Mouse (Mus musculus) heart, embryonic 15.5 days (tissue): ENCODE measurements at regions not wholly inside any gene's neighbourhood (a gene's known extent, or its start where the extent isn't known, plus 50 kb on each side); places are given as distances from the start of the nearest gene placed in this dataset.

Experiments used
- ATAC-seq: fragments of 200-750 bp; cut with Nextera tagmentation; replicated peaks from 2 replicates; pipeline ENCODE4 v1.8.0; 2017; ENCODE audit warnings: low read depth, moderate TSS enrichment; ENCODE audit not compliant: insufficient number of reproducible peaks, insufficient read depth, low FRiP score
- H3K27ac ChIP-seq: fragments of 300-500 bp; sonication (generic); 2 replicates; pipeline ENCODE4 v1.5.1; 2015; ENCODE audit warnings: mild to moderate bottlenecking, inconsistent platforms
- H3K27me3 ChIP-seq: fragments of 300-500 bp; sonication (generic); 2 replicates; pipeline ENCODE4 v1.6.1; 2015; ENCODE audit warnings: inconsistent platforms
- H3K36me3 ChIP-seq: fragments of 300-500 bp; sonication (generic); 2 replicates; pipeline ENCODE4 v1.6.1; 2015; ENCODE audit warnings: mild to moderate bottlenecking, inconsistent platforms
- H3K4me1 ChIP-seq: fragments of 300-500 bp; sonication (generic); replicated peaks from 2 replicates; pipeline ENCODE4 v1.6.1; 2015; ENCODE audit warnings: inconsistent platforms
- H3K4me2 ChIP-seq: fragments of 300-500 bp; sonication (generic); 2 replicates; pipeline ENCODE4 v1.6.1; 2015; ENCODE audit warnings: inconsistent platforms, mild to moderate bottlenecking, moderate library complexity
- H3K4me3 ChIP-seq: fragments of 300-500 bp; sonication (generic); 2 replicates; pipeline ENCODE4 v1.5.1; 2015; ENCODE audit warnings: mild to moderate bottlenecking, inconsistent platforms
- H3K9ac ChIP-seq: fragments of 300-500 bp; sonication (generic); 2 replicates; pipeline ENCODE4 v1.6.1; 2015; ENCODE audit warnings: mild to moderate bottlenecking, inconsistent platforms
- H3K9me3 ChIP-seq: fragments of 300-500 bp; sonication (generic); replicated peaks from 2 replicates; pipeline ENCODE4 v1.6.1; 2016; ENCODE audit warnings: inconsistent platforms
- WGBS: fragments of 180-500 bp; shearing (Covaris S2); methylation state at CpG from one replicate; pipeline ENCODE4 v1.1.7; 2015; ENCODE audit warnings: mixed read lengths; 5-methylcytosine and 5-hydroxymethylcytosine counted together

- Histone ChIP-seq H3K27me3 (no peaks in the 10 kb centered on the region), H3K4me1 (no peaks in the 10 kb centered on the region), H3K4me2 (no peak overlapping the region), H3K9ac (no peak overlapping the region), H3K9me3 (no peaks in the 10 kb centered on the region), H3K4me3 (no peak overlapping the region), H3K36me3 (no peaks in the 10 kb centered on the region), H3K27ac (no peak overlapping the region)
- 62% methylated on average over 12 of the region's 12 CpGs for WGBS
- no peak for ATAC-seq
Observed at GRCm38 (mm10) chr10:83963779-83964643, 241.3 kb downstream of the 1500009L16Rik start.

- Histone ChIP-seq H3K4me2 (no peak overlapping the region), H3K36me3 (no peaks in the 10 kb centered on the region), H3K9me3 (no peaks in the 10 kb centered on the region), H3K4me1 (no peaks in the 10 kb centered on the region), H3K9ac (no peak overlapping the region), H3K4me3 (no peak overlapping the region), H3K27me3 (no peaks in the 10 kb centered on the region), H3K27ac (no peak overlapping the region)
- no peak for ATAC-seq
- 75% methylated on average over 5 of the region's 5 CpGs for WGBS
Observed at GRCm38 (mm10) chr10:83964838-83965237, 242.2 kb downstream of the 1500009L16Rik start.

- WGBS: 61% methylated on average over 3 of the region's 3 CpGs
- Histone ChIP-seq H3K27ac (no peak overlapping the region), H3K4me1 (peaks cover 10% of the 10 kb centered on the region; the same call in 1 of the 2 replicates)
Observed at GRCm38 (mm10) chr10:83970501-83970900, 247.8 kb downstream of the 1500009L16Rik start.

GRCm38 (mm10) chr10:83974548-83974947 lies 251.9 kb downstream of the 1500009L16Rik start:
- no peak overlapping the region for H3K4me3 ChIP-seq
- H3K27me3 ChIP-seq: no peaks in the 10 kb centered on the region
- H3K9me3 ChIP-seq: no peaks in the 10 kb centered on the region
- 0 out of 2 replicates have a peak overlapping the region, but pooled peaks have one; percentile 9 for H3K27ac ChIP-seq
- peaks cover 10% of the 10 kb centered on the region; the same call in 1 of the 2 replicates for H3K4me1 ChIP-seq
- WGBS: 44% methylated on average over 6 of the region's 6 CpGs
- no peak overlapping the region for H3K4me2 ChIP-seq
- peak; percentile 31; the same call in 1 of the 2 replicates for ATAC-seq
- H3K36me3 ChIP-seq: no peaks in the 10 kb centered on the region
- no peak overlapping the region for H3K9ac ChIP-seq

More at GRCm38 (mm10) chr10:83970501-83970900, 247.8 kb downstream of the 1500009L16Rik start:
- no peak overlapping the region for H3K9ac ChIP-seq
- H3K4me3 ChIP-seq: no peak overlapping the region
- no peaks in the 10 kb centered on the region for H3K9me3 ChIP-seq
- no peaks in the 10 kb centered on the region for H3K27me3 ChIP-seq
- H3K4me2 ChIP-seq: no peak overlapping the region
- no peak for ATAC-seq
- H3K36me3 ChIP-seq: no peaks in the 10 kb centered on the region

- H3K4me1 ChIP-seq: peaks cover 10% of the 10 kb centered on the region; the same call in 1 of the 2 replicates
- no peak overlapping the region for H3K4me2 ChIP-seq
- ATAC-seq: no peak
- H3K4me3 ChIP-seq: no peak overlapping the region
- no peaks in the 10 kb centered on the region for H3K27me3 ChIP-seq
- H3K27ac ChIP-seq: no peak overlapping the region
- no peaks in the 10 kb centered on the region for H3K9me3 ChIP-seq
- no peak overlapping the region for H3K9ac ChIP-seq
- H3K36me3 ChIP-seq: no peaks in the 10 kb centered on the region
- WGBS: 50% methylated on average over 3 of the region's 3 CpGs
Observed at GRCm38 (mm10) chr10:83976548-83976947, 253.9 kb downstream of the 1500009L16Rik start.

- Histone ChIP-seq H3K36me3 (no peaks in the 10 kb centered on the region), H3K4me3 (no peak overlapping the region), H3K27ac (no peak overlapping the region), H3K9ac (no peak overlapping the region), H3K9me3 (no peaks in the 10 kb centered on the region), H3K27me3 (no peaks in the 10 kb centered on the region), H3K4me2 (no peak overlapping the region), H3K4me1 (peaks cover 5% of the 10 kb centered on the region; the same call in 1 of the 2 replicates)
- WGBS: 59% methylated on average over 2 of the region's 2 CpGs
- ATAC-seq: no peak
Observed at GRCm38 (mm10) chr10:83979930-83980329, 257.3 kb downstream of the 1500009L16Rik start.

GRCm38 (mm10) chr10:83984697-83985415 lies 262.2 kb downstream of the 1500009L16Rik start:
- H3K4me1 ChIP-seq: no peaks in the 10 kb centered on the region
- H3K27me3 ChIP-seq: no peaks in the 10 kb centered on the region
- H3K36me3 ChIP-seq: no peaks in the 10 kb centered on the region
- 73% methylated on average over 12 of the region's 12 CpGs for WGBS
- H3K27ac ChIP-seq: no peak overlapping the region
- no peaks in the 10 kb centered on the region for H3K9me3 ChIP-seq
- ATAC-seq: no peak
- H3K4me2 ChIP-seq: no peak overlapping the region
- H3K4me3 ChIP-seq: no peak overlapping the region
- H3K9ac ChIP-seq: no peak overlapping the region

- no peak overlapping the region for H3K9ac ChIP-seq
- no peaks in the 10 kb centered on the region for H3K27me3 ChIP-seq
- ATAC-seq: no peak; the same call in 1 of the 2 replicates
- no peak overlapping the region for H3K4me3 ChIP-seq
- no peaks in the 10 kb centered on the region for H3K36me3 ChIP-seq
- no peak overlapping the region for H3K4me2 ChIP-seq
- H3K9me3 ChIP-seq: no peaks in the 10 kb centered on the region
- peaks cover 13% of the 10 kb centered on the region for H3K4me1 ChIP-seq
- H3K27ac ChIP-seq: no peak overlapping the region
- 53% methylated on average over 11 of the region's 11 CpGs for WGBS
Observed at GRCm38 (mm10) chr10:83992577-83993305, 270.1 kb downstream of the 1500009L16Rik start.

GRCm38 (mm10) chr10:83995026-83995600 lies 272.4 kb downstream of the 1500009L16Rik start:
- 47% methylated on average over 6 of the region's 6 CpGs for WGBS
- H3K4me3 ChIP-seq: no peak overlapping the region
- no peak for ATAC-seq
- H3K36me3 ChIP-seq: no peaks in the 10 kb centered on the region
- no peak overlapping the region for H3K4me2 ChIP-seq
- H3K9ac ChIP-seq: no peak overlapping the region
- no peaks in the 10 kb centered on the region for H3K9me3 ChIP-seq
- H3K4me1 ChIP-seq: peaks cover 13% of the 10 kb centered on the region
- H3K27me3 ChIP-seq: no peaks in the 10 kb centered on the region
- peak overlapping the region; percentile 57 for H3K27ac ChIP-seq

GRCm38 (mm10) chr10:83995913-83996312 lies 273.2 kb downstream of the 1500009L16Rik start:
- WGBS: 24% methylated on average over 4 of the region's 4 CpGs
- Histone ChIP-seq H3K4me1 (peaks cover 15% of the 10 kb centered on the region), H3K4me2 (no peak overlapping the region), H3K9ac (no peak overlapping the region), H3K9me3 (no peaks in the 10 kb centered on the region), H3K27me3 (no peaks in the 10 kb centered on the region), H3K36me3 (no peaks in the 10 kb centered on the region), H3K27ac (peak overlapping the region; percentile 57), H3K4me3 (no peak overlapping the region)
- ATAC-seq: peak; percentile 77

GRCm38 (mm10) chr10:83996489-83996888 lies 273.8 kb downstream of the 1500009L16Rik start:
- WGBS: 85% methylated on average over 2 of the region's 2 CpGs
- ATAC-seq: no peak
- peak overlapping the region; percentile 57 for H3K27ac ChIP-seq
- H3K27me3 ChIP-seq: no peaks in the 10 kb centered on the region
- H3K4me1 ChIP-seq: peaks cover 15% of the 10 kb centered on the region
- no peaks in the 10 kb centered on the region for H3K36me3 ChIP-seq
- no peak overlapping the region for H3K4me2 ChIP-seq
- no peaks in the 10 kb centered on the region for H3K9me3 ChIP-seq
- no peak overlapping the region for H3K4me3 ChIP-seq
- H3K9ac ChIP-seq: no peak overlapping the region
